Mouse (Mus musculus) liver, adult 2 months (tissue): ENCODE measurements around the gene Scube3. TPM values are rescaled to one million over a fixed set of nuclear protein-coding genes. Genes with fewer than 3 reads are reported as not detected.

Experiments
- DNase-seq: peaks from one replicate; pipeline ENCODE4 v3.0.0-alpha.2; 2011; ENCODE audit warnings: low read depth, low spot score; ENCODE audit errors: extremely low read depth
- H3K27ac ChIP-seq: fragments of 200-500 bp; replicated peaks from 2 replicates; pipeline ENCODE4 v1.5.1; 2012; ENCODE audit warnings: low read depth, mild to moderate bottlenecking, control low read depth, inconsistent platforms, low read length; ENCODE audit not compliant: insufficient read depth
- H3K27me3 ChIP-seq: fragments of 200-500 bp; 2 replicates; pipeline ENCODE4 v1.6.1; 2012; ENCODE audit warnings: mild to moderate bottlenecking, moderate library complexity, low read length, inconsistent platforms; ENCODE audit not compliant: control insufficient read depth, insufficient read depth
- H3K36me3 ChIP-seq: fragments of 200-500 bp; 2 replicates; pipeline ENCODE4 v1.6.1; 2012; ENCODE audit warnings: low read length, inconsistent platforms; ENCODE audit not compliant: control insufficient read depth, insufficient read depth
- H3K4me1 ChIP-seq: fragments of 200-500 bp; 2 replicates; pipeline ENCODE4 v1.6.1; 2011; ENCODE audit warnings: low read length; ENCODE audit not compliant: control insufficient read depth, insufficient read depth
- H3K4me3 ChIP-seq: fragments of 200-500 bp; 2 replicates; pipeline ENCODE4 v1.5.1; 2011; ENCODE audit warnings: low read depth, mild to moderate bottlenecking, control low read depth, low read length, moderate library complexity; ENCODE audit not compliant: insufficient read depth
- H3K79me2 ChIP-seq: fragments of 200-500 bp; 2 replicates; pipeline ENCODE4 v1.6.1; 2012; ENCODE audit warnings: inconsistent platforms, mild to moderate bottlenecking, low read length, moderate library complexity; ENCODE audit not compliant: control insufficient read depth, insufficient read depth
- H3K9ac ChIP-seq: fragments of 200-500 bp; 2 replicates; pipeline ENCODE4 v1.6.1; 2012; ENCODE audit warnings: low read depth, mild to moderate bottlenecking, control low read depth, inconsistent platforms, low read length
- CTCF ChIP-seq: fragments of 200-500 bp; IDR thresholded peaks from 2 replicates; pipeline ENCODE4 v1.5.1; 2011; ENCODE audit warnings: low read depth, low read length, control low read depth
- POLR2A ChIP-seq: fragments of 200-500 bp; IDR thresholded peaks from 2 replicates; pipeline ENCODE4 v1.6.1; 2011; ENCODE audit warnings: low read length, control low read depth; ENCODE audit not compliant: insufficient read depth; ENCODE audit errors: extremely low read depth
- WGBS: fragments of 180-500 bp; shearing (Covaris S2); methylation state at CpG from one replicate; pipeline ENCODE4 v1.1.7; 2018; 5-methylcytosine and 5-hydroxymethylcytosine counted together
- polyA plus RNA-seq: library from polyadenylated mRNA; depleted of rRNA; stranded (reverse); fragments of >200 nt; gene quantifications from 2 replicates; pipeline ENCODE4 v1.2.3, GENCODE M21; 2012
- total RNA-seq: library from RNA; depleted of rRNA; stranded (reverse); fragments of >200 nt; gene quantifications from 2 replicates; pipeline ENCODE4 v1.2.3, GENCODE M21; 2014

Scube3 gene
- total and polyA plus RNA-seq, 2 experiments = 0.06 TPM; not detected in 1

DNA sequence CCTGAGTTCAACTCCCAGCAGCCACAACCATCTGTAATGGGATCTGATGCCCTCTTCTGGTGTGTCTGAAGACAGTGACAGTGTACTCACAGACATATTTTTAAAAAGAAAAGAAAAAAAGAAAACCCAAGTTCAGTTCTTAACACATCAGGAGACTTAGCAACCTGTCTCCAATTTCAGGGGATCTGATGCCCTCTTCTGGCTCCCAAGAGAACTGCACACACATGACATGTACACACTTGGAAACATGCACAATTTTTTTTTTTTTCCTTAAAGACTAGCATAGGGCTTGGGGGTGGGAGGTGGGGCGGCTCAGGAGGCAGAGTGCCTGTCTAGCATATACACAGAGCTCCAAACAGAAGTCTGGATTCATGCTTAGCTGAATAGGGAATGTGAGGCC, 41.3 kb upstream of the Scube3 start:
- Histone ChIP-seq H3K27me3 (no peaks in the 10 kb centered on the region), H3K27ac (no peak overlapping the region), H3K9ac (no peak overlapping the region), H3K4me3 (no peak overlapping the region), H3K4me1 (no peaks in the 10 kb centered on the region), H3K79me2 (no peaks in the 10 kb centered on the region), H3K36me3 (no peaks in the 10 kb centered on the region)
- 86% methylated on average over 1 of the region's 1 CpGs for WGBS
- no peak for DNase-seq
- TF ChIP-seq CTCF = no peak
- TF ChIP-seq POLR2A = no peak

DNA sequence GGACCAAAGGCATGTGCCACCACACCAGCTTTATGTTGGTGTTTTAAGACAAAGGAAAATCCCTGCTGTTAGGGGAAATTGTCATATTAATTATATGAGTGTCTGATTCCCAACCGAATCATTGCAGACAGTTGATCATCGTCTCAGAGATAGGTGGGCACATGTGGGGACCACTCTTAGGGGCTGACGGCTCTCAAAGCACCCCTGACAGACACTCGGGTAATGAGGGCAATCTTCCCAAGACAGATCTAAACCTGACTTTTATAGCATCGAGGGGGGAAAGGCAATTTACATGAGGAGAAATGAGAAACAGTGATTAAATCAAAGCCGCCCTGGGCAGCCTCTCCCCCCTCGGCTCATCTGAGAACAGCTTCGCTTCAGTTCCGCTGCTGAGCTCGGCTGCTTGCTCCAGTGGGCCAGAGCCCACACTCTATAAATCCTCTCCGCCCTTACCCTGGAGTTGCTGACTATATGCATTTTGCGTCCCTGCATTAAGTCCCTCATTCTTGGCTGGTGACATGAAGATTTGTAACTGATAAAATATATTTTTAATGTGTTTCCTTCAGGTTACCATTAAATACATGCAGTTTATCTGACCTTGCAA, 40.6 kb upstream of the Scube3 start:
- Histone ChIP-seq H3K27me3 (no peaks in the 10 kb centered on the region), H3K9ac (no peak overlapping the region), H3K4me3 (no peak overlapping the region), H3K36me3 (no peaks in the 10 kb centered on the region), H3K27ac (no peak overlapping the region), H3K79me2 (no peaks in the 10 kb centered on the region), H3K4me1 (no peaks in the 10 kb centered on the region)
- WGBS = 77% methylated on average over 12 of the region's 12 CpGs
- no peak for TF ChIP-seq POLR2A
- no peak for TF ChIP-seq CTCF
- no peak for DNase-seq

DNA sequence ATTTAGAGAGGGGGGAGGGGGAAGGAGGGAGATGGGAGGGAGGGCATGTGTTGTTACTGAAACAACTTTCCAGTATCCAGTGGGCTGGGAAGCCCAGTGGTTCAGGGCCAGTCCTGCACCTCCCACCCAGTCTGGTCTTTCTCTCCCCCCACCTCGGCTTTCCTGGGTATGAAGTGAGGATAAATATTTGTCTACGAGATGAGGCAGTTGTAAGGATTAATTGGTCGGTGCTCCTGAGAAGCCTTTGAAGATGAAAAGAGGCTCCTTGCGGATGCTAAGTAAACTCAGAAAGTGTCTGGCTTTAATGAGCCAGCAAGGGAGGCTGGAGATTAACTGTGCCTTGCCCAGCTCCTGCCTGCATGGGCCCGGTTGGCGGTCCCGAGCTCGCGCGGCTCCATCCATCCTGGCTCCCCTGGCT, 40.0 kb upstream of the Scube3 start:
- Histone ChIP-seq H3K79me2 (no peaks in the 10 kb centered on the region), H3K4me1 (no peaks in the 10 kb centered on the region), H3K9ac (no peak overlapping the region), H3K36me3 (no peaks in the 10 kb centered on the region), H3K4me3 (no peak overlapping the region), H3K27me3 (no peaks in the 10 kb centered on the region), H3K27ac (no peak overlapping the region)
- 56% methylated on average over 10 of the region's 10 CpGs for WGBS
- TF ChIP-seq CTCF (no peak), POLR2A (no peak)
- no peak for DNase-seq

DNA sequence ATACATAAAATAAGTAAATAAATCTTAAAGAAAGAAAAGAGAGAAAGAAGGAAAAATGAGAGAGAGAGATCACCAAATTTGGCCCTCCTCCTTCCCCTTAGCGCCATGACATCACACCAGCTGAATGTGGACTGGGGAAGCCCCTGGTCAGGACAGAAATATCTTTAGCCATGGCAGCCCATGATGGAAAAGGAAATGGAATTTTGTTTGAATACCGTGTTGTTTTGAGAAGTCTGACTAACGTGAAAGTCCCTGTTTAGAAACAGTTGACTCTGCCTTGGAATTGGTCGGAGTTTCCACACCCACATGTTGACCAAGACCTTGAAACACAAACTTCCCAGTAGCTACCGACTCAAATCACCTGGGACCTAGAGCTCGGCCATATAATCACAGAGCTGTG, 37.5 kb upstream of the Scube3 start:
- no peak for DNase-seq
- TF ChIP-seq CTCF = no peak
- no peak for TF ChIP-seq POLR2A
- H3K79me2 ChIP-seq = no peaks in the 10 kb centered on the region
- no peaks in the 10 kb centered on the region for H3K27me3 ChIP-seq
- no peaks in the 10 kb centered on the region for H3K36me3 ChIP-seq
- no peak overlapping the region for H3K9ac ChIP-seq
- no peak overlapping the region for H3K27ac ChIP-seq
- no peak overlapping the region for H3K4me3 ChIP-seq
- no peaks in the 10 kb centered on the region for H3K4me1 ChIP-seq
- WGBS = 47% methylated on average over 6 of the region's 6 CpGs

DNA sequence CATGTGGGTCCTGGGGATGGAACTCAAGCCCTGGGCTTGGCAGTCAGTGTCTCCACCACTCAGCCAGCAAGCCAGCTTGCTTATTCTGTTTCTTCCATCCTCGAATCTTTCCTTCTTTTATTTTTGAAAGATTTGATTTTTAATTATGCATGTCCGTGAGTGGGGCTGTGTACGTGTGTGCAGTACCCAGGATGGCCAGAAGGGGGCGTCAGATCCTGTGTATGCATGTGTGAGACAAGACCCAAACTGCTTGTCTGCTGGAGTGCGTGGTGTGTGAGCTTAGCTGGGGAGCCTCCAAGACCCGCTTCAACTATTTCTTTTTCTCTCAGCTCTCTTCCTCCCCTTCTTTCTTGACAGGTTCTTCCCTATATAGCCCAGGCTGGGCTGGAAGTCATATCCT, 35.6 kb upstream of the Scube3 start:
- DNase-seq = no peak
- no peak overlapping the region for H3K9ac ChIP-seq
- H3K4me3 ChIP-seq = no peak overlapping the region
- H3K79me2 ChIP-seq = no peaks in the 10 kb centered on the region
- no peaks in the 10 kb centered on the region for H3K36me3 ChIP-seq
- no peaks in the 10 kb centered on the region for H3K27me3 ChIP-seq
- peak; percentile 51; the same call in 1 of the 2 replicates for TF ChIP-seq CTCF
- no peak for TF ChIP-seq POLR2A
- no peaks in the 10 kb centered on the region for H3K4me1 ChIP-seq
- H3K27ac ChIP-seq = no peak overlapping the region
- 82% methylated on average over 6 of the region's 6 CpGs for WGBS

DNA sequence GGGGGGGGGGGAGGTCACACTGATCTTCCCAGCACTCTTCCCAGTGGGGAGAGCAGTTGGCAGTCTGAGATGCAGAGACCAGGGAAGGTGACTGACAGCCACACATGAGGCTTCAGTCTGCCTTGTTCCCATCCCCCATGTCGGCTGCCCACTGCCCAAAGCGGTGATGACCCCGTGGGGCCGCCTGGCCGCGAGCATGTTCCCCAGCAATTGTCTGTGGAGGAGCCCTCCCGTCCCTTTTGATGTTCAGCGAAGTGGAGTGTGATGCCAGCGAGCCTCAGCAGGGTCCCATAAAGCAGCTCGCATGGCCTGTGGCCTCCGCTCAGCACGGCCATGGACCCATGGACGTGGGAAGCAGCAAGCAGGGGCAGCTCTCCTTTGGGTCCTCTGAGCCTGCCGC, 34.7 kb upstream of the Scube3 start:
- WGBS = 23% methylated on average over 14 of the region's 14 CpGs
- DNase-seq = no peak
- H3K79me2 ChIP-seq = no peaks in the 10 kb centered on the region
- no peaks in the 10 kb centered on the region for H3K4me1 ChIP-seq
- H3K27ac ChIP-seq = no peak overlapping the region
- no peak for TF ChIP-seq POLR2A
- no peak for TF ChIP-seq CTCF
- no peaks in the 10 kb centered on the region for H3K27me3 ChIP-seq
- no peak overlapping the region for H3K4me3 ChIP-seq
- H3K9ac ChIP-seq = no peak overlapping the region
- H3K36me3 ChIP-seq = no peaks in the 10 kb centered on the region
